Mouse (Mus musculus) kidney, postnatal 4 days (tissue): ENCODE measurements around the gene Efhc1.
A peak's percentile ranks its signal among the peaks of the same experiment; 100 is the strongest.

Experiments
- DNase-seq, 2 experiments: peaks; one replicate each; pipeline ENCODE4 v3.0.0; 2021; ENCODE audit warnings: mixed read lengths in 2 of 2

The Efhc1 gene

GRCm38 (mm10) chr1:21007941-21008701, 56.7 kb downstream of the Efhc1 start:
- peak in 1 of 2 experiments; percentile 39 for DNase-seq

GRCm38 (mm10) chr1:21008891-21009290, 57.5 kb downstream of the Efhc1 start:
- peak; percentile 30 to 52 for DNase-seq

- DNase-seq = peak in 1 of 2 experiments; percentile 32
These were observed 58.9 kb downstream of the Efhc1 start for GRCm38 (mm10) chr1:21010282-21010800.

- DNase-seq = peak; percentile 40 to 62
These were observed 63.0 kb downstream of the Efhc1 start for GRCm38 (mm10) chr1:21014463-21014862.

GRCm38 (mm10) chr1:21023101-21023500, 71.7 kb downstream of the Efhc1 start:
- no peak for DNase-seq

GRCm38 (mm10) chr1:21025203-21025602, 73.8 kb downstream of the Efhc1 start:
- DNase-seq = no peak

- no peak for DNase-seq
These were observed 75.1 kb downstream of the Efhc1 start for GRCm38 (mm10) chr1:21026534-21026933.

- no peak for DNase-seq
These were observed 77.6 kb downstream of the Efhc1 start for GRCm38 (mm10) chr1:21029000-21029399.

GRCm38 (mm10) chr1:21031650-21032049, 80.2 kb downstream of the Efhc1 start:
- DNase-seq = no peak

- no peak for DNase-seq
These were observed 81.8 kb downstream of the Efhc1 start for GRCm38 (mm10) chr1:21033065-21033791.

GRCm38 (mm10) chr1:21033792-21034119, 82.3 kb downstream of the Efhc1 start:
- DNase-seq = no peak

GRCm38 (mm10) chr1:21035878-21036277, 84.5 kb downstream of the Efhc1 start:
- no peak for DNase-seq

GRCm38 (mm10) chr1:21037881-21038601, 86.6 kb downstream of the Efhc1 start:
- no peak for DNase-seq

GRCm38 (mm10) chr1:21039564-21039963, 88.1 kb downstream of the Efhc1 start:
- DNase-seq = no peak

GRCm38 (mm10) chr1:21040173-21040572, 88.7 kb downstream of the Efhc1 start:
- no peak for DNase-seq
